Mouse (Mus musculus) adrenal gland, postnatal 10 days (tissue): ENCODE data around the gene Nap1l5. TPM values are rescaled to one million over a fixed set of nuclear protein-coding genes. Genes with fewer than 3 reads are reported as not detected.

Source experiments
- total RNA-seq, 2 experiments: library from RNA; stranded (reverse); gene quantifications; 2 replicates each; pipeline ENCODE4 v1.2.3; 2021

Gene Nap1l5
- total RNA-seq, 2 experiments from 2014 or later = 31.5 to 34.2 TPM

Other genes with a start within 250 kb of the Nap1l5 start
- 10 to 100 TPM; 45.0 to 76.2 TPM for gene Herc3, start 75.6 kb downstream of the Nap1l5 start, total RNA-seq
- 100 to 1,000 TPM; 110 to 111 TPM for gene Fam13a, start 117.5 kb upstream of the Nap1l5 start, total RNA-seq